Mouse (Mus musculus) E14TG2a.4 (cell line): ENCODE measurements around the gene Acot7.

Experiments
- CTCF ChIP-seq: conservative IDR thresholded peaks from 2 replicates; pipeline ENCODE4 v1.5.1; 2014; ENCODE audit warnings: low read length
- POU5F1 ChIP-seq: IDR thresholded peaks from 2 replicates; pipeline ENCODE4 v1.6.1; 2014; ENCODE audit warnings: low read length, borderline replicate concordance

DNA sequence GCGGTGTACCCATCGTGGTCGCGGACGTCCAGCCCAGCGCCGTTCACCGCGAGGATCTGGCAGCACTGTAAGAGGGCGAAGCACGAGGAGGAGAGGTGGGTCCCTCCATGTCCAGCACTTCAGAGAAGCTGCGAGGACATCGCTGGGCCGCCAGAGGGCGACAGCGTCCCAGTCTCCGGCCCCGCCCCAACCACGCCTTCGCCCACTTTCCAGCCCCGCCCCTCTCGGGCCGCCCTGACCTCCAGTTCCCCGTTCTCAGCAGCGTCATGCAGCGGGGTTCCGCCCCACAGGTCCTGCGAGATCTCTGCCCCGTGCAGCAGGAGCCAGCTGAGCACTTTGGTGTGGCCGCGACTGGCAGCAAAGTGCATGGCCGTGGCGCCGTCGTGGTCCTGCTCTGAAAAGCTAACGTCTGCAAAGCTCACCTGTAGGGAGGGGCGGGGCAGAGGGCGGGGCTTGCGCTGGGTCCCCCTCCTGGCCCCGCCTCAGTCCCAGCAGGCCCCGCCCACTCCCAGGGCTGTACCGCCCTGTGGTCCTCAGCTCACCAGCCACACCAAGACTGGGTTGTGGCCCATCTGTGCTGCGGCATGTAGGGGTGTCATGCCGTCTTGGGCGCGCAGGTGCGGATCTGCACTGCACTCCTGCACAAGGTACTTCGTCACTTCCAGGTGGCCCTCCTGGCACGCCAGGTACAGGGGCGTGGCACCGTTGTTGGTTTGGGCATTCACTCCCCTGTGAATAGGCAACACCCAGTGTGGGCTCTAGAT is 39.3 kb upstream of the Acot7 start:
- TF ChIP-seq CTCF = peak; percentile 37
- no peak for TF ChIP-seq POU5F1
